Mouse (Mus musculus) erythroblast, embryonic 14.5 days (primary cell): ENCODE measurements around the gene Epb41. TPM values are rescaled to one million over a fixed set of nuclear protein-coding genes. Genes with fewer than 3 reads are reported as not detected.

ENCODE experiments used
- H3K27me3 ChIP-seq: 2 replicates; pipeline ENCODE4 v1.6.1; 2012; ENCODE audit warnings: inconsistent platforms; ENCODE audit not compliant: control insufficient read depth
- H3K36me3 ChIP-seq: 2 replicates; pipeline ENCODE4 v1.6.1; 2012; ENCODE audit warnings: mild to moderate bottlenecking, inconsistent platforms; ENCODE audit not compliant: control insufficient read depth
- H3K4me1 ChIP-seq: 2 replicates; pipeline ENCODE4 v1.6.1; 2012; ENCODE audit warnings: inconsistent platforms; ENCODE audit not compliant: control insufficient read depth
- H3K4me3 ChIP-seq: replicated peaks from 2 replicates; pipeline ENCODE3; 2012; ENCODE audit warnings: moderate library complexity, mild to moderate bottlenecking, inconsistent platforms
- H3K9me3 ChIP-seq: 2 replicates; pipeline ENCODE4 v1.6.1; 2012; ENCODE audit warnings: low read length, inconsistent platforms, mixed read lengths; ENCODE audit not compliant: control insufficient read depth
- GATA1 ChIP-seq: IDR thresholded peaks from 2 replicates; pipeline ENCODE4 v1.6.1; 2012; ENCODE audit warnings: low read length, inconsistent platforms, mixed read lengths
- TAL1 ChIP-seq: IDR thresholded peaks from 3 replicates; pipeline ENCODE4 v1.6.1; 2012; ENCODE audit warnings: low read length, inconsistent platforms, mixed read lengths
- polyA plus RNA-seq: library from polyadenylated mRNA; stranded (reverse); fragments of >175 nt; gene quantifications from 2 replicates; pipeline ENCODE4 v1.2.3, GENCODE M21; 2012

Gene Epb41
- polyA plus RNA-seq, 1 experiment = 120 TPM

GRCm38 (mm10) chr4:132076480-132077405, 1.6 kb upstream of the Epb41 start:
- TF ChIP-seq TAL1 (peak; percentile 91), GATA1 (peak; percentile 89)
- Histone ChIP-seq H3K4me1 (peaks cover 67% of the 10 kb centered on the region), H3K27me3 (no peaks in the 10 kb centered on the region), H3K4me3 (peak overlapping the region; percentile 82), H3K36me3 (peaks cover 31% of the 10 kb centered on the region), H3K9me3 (no peaks in the 10 kb centered on the region)

DNA sequence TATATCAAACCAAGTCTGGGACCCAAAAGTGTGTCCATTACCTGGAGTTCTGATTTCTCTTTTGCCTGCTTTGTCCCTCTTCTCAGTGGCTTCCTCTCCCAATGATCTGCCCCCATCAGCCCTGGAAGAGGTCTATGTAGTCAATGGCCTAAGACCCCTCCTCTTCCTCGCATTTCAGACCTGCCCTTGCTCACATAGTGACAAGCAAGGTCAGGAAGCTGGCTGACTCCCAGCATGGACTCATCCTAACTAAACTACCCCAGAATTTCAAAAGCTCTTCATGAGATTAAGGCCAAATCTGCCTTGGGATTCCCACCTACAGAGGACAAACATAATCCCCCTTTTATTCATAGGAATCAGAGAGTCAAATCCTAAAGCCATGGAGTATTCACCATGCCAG, 675 bp upstream of the Epb41 start:
- H3K9me3 ChIP-seq = no peaks in the 10 kb centered on the region
- H3K36me3 ChIP-seq = peaks cover 41% of the 10 kb centered on the region
- peak overlapping the region; percentile 82 for H3K4me3 ChIP-seq
- peaks cover 77% of the 10 kb centered on the region for H3K4me1 ChIP-seq
- TF ChIP-seq TAL1 (no peak), GATA1 (no peak)
- no peaks in the 10 kb centered on the region for H3K27me3 ChIP-seq

- Histone ChIP-seq H3K4me3 (peak within 1 kb of the TSS; percentile 82), H3K4me1 (peaks cover 82% of the 10 kb centered on the region), H3K27me3 (no peaks in the 10 kb centered on the region), H3K9me3 (no peaks in the 10 kb centered on the region), H3K36me3 (peaks cover 56% of the 10 kb centered on the region)
- TF ChIP-seq GATA1 (no peak), TAL1 (no peak)
Observed at GRCm38 (mm10) chr4:132074077-132074932, 816 bp downstream of the Epb41 start, which contains the start of gene Gm10300. TSS of gene Gm10300 (plus strand) at chr4:132074697.

GRCm38 (mm10) chr4:132072946-132073345, 2.2 kb downstream of the Epb41 start:
- TF ChIP-seq TAL1 = no peak
- TF ChIP-seq GATA1 = no peak
- Histone ChIP-seq H3K4me1 (peaks cover 81% of the 10 kb centered on the region), H3K9me3 (no peaks in the 10 kb centered on the region), H3K4me3 (peak overlapping the region; percentile 82), H3K36me3 (peaks cover 69% of the 10 kb centered on the region), H3K27me3 (no peaks in the 10 kb centered on the region)

GRCm38 (mm10) chr4:132072156-132072555, 3.0 kb downstream of the Epb41 start:
- Histone ChIP-seq H3K36me3 (peaks cover 77% of the 10 kb centered on the region), H3K27me3 (no peaks in the 10 kb centered on the region), H3K4me1 (peaks cover 83% of the 10 kb centered on the region), H3K4me3 (peak overlapping the region; percentile 82), H3K9me3 (no peaks in the 10 kb centered on the region)
- TF ChIP-seq TAL1 (no peak), GATA1 (no peak)

GRCm38 (mm10) chr4:132071674-132072073, 3.4 kb downstream of the Epb41 start:
- Histone ChIP-seq H3K4me3 (peak overlapping the region; percentile 82), H3K4me1 (peaks cover 83% of the 10 kb centered on the region), H3K36me3 (peaks cover 82% of the 10 kb centered on the region), H3K27me3 (no peaks in the 10 kb centered on the region), H3K9me3 (no peaks in the 10 kb centered on the region)
- TF ChIP-seq GATA1 = no peak
- no peak for TF ChIP-seq TAL1

DNA sequence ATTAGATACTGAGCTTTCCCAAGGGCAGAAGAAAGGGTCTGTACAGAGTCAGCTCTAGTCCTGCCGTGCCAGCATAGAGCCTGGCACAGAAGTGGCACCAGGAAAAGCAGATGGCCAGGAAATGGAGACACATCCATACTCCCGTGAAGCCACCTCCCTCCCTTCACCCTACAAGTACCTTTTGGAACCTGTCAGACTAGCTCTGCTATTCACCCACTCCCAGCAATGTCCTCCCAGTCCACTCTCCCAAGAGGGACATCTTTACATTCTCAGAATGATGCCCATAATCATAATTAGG, 7.2 kb downstream of the Epb41 start:
- no peak for TF ChIP-seq GATA1
- TF ChIP-seq TAL1 = no peak
- H3K4me1 ChIP-seq = peaks cover 97% of the 10 kb centered on the region
- peak overlapping the region; percentile 82 for H3K4me3 ChIP-seq
- no peaks in the 10 kb centered on the region for H3K9me3 ChIP-seq
- no peaks in the 10 kb centered on the region for H3K27me3 ChIP-seq
- peaks cover 99% of the 10 kb centered on the region for H3K36me3 ChIP-seq

- TF ChIP-seq GATA1 (no peak), TAL1 (no peak)
- Histone ChIP-seq H3K4me3 (peak overlapping the region; percentile 82), H3K4me1 (peaks cover 97% of the 10 kb centered on the region)
Observed at GRCm38 (mm10) chr4:132067112-132067937, 7.8 kb downstream of the Epb41 start.

More at GRCm38 (mm10) chr4:132067112-132067937, 7.8 kb downstream of the Epb41 start:
- H3K9me3 ChIP-seq = no peaks in the 10 kb centered on the region
- peaks cover 99% of the 10 kb centered on the region for H3K36me3 ChIP-seq
- no peaks in the 10 kb centered on the region for H3K27me3 ChIP-seq
